Mouse (Mus musculus): ENCODE results near the gene Dyrk1a. TPM values are rescaled to one million over a fixed set of nuclear protein-coding genes. Genes with fewer than 3 reads are reported as not detected.
"Not testable (repeated sequence)": the region's sequence is repeated elsewhere in the genome, so short reads cannot be mapped to it uniquely, and the experiment has no call there.

Gene Dyrk1a
- total RNA-seq, 2 experiments from 2014 or later = 84.3 to 90.8 TPM

- DNase-seq (ENCODE audit: extremely low spot score in 1 of 2, low spot score in 1 of 2) = not testable (repeated sequence)
Measured at GRCm38 (mm10) chr16:94698234-94698633, 128.4 kb downstream of the Dyrk1a start.

GRCm38 (mm10) chr16:94701141-94701540, 131.3 kb downstream of the Dyrk1a start:
- DNase-seq (ENCODE audit: extremely low spot score in 1 of 2, low spot score in 1 of 2) = no peak

GRCm38 (mm10) chr16:94701971-94702370, 132.2 kb downstream of the Dyrk1a start:
- DNase-seq (ENCODE audit: extremely low spot score in 1 of 2, low spot score in 1 of 2) = no peak

- peak; percentile 86 to 87 for DNase-seq (ENCODE audit: extremely low spot score in 1 of 2, low spot score in 1 of 2)
Measured at GRCm38 (mm10) chr16:94713480-94714094, 143.8 kb downstream of the Dyrk1a start.

- DNase-seq (ENCODE audit: extremely low spot score in 1 of 2, low spot score in 1 of 2) = no peak
Measured at GRCm38 (mm10) chr16:94714483-94714882, 144.7 kb downstream of the Dyrk1a start.

GRCm38 (mm10) chr16:94717051-94717450, 147.2 kb downstream of the Dyrk1a start:
- DNase-seq (ENCODE audit: extremely low spot score in 1 of 2, low spot score in 1 of 2) = no peak

GRCm38 (mm10) chr16:94718919-94719318, 149.1 kb downstream of the Dyrk1a start:
- no peak for DNase-seq (ENCODE audit: extremely low spot score in 1 of 2, low spot score in 1 of 2)

GRCm38 (mm10) chr16:94719488-94719887, 149.7 kb downstream of the Dyrk1a start:
- DNase-seq (ENCODE audit: extremely low spot score in 1 of 2, low spot score in 1 of 2) = no peak

- DNase-seq (ENCODE audit: extremely low spot score in 1 of 2, low spot score in 1 of 2) = no peak
Measured at GRCm38 (mm10) chr16:94720476-94721153, 150.8 kb downstream of the Dyrk1a start.

GRCm38 (mm10) chr16:94721549-94722006, 151.8 kb downstream of the Dyrk1a start:
- no peak for DNase-seq (ENCODE audit: extremely low spot score in 1 of 2, low spot score in 1 of 2)

GRCm38 (mm10) chr16:94722936-94723335, 153.1 kb downstream of the Dyrk1a start:
- DNase-seq (ENCODE audit: extremely low spot score in 1 of 2, low spot score in 1 of 2) = no peak

GRCm38 (mm10) chr16:94724061-94724596, 154.3 kb downstream of the Dyrk1a start:
- peak; percentile 67 to 74 for DNase-seq (ENCODE audit: extremely low spot score in 1 of 2, low spot score in 1 of 2)

- DNase-seq (ENCODE audit: extremely low spot score in 1 of 2, low spot score in 1 of 2) = peak; percentile 32 to 43
Measured at GRCm38 (mm10) chr16:94724747-94725211, 155.0 kb downstream of the Dyrk1a start.

- no peak for DNase-seq (ENCODE audit: extremely low spot score in 1 of 2, low spot score in 1 of 2)
Measured at GRCm38 (mm10) chr16:94729236-94729635, 159.4 kb downstream of the Dyrk1a start.

- DNase-seq (ENCODE audit: extremely low spot score in 1 of 2, low spot score in 1 of 2) = no peak
Measured at GRCm38 (mm10) chr16:94731027-94731426, 161.2 kb downstream of the Dyrk1a start.

- no peak for DNase-seq (ENCODE audit: extremely low spot score in 1 of 2, low spot score in 1 of 2)
Measured at GRCm38 (mm10) chr16:94735472-94735871, 165.7 kb downstream of the Dyrk1a start.

GRCm38 (mm10) chr16:94736462-94737358, 166.9 kb downstream of the Dyrk1a start:
- DNase-seq (ENCODE audit: extremely low spot score in 1 of 2, low spot score in 1 of 2) = no peak

- no peak for DNase-seq (ENCODE audit: extremely low spot score in 1 of 2, low spot score in 1 of 2)
Measured at GRCm38 (mm10) chr16:94737359-94737687, 167.5 kb downstream of the Dyrk1a start.

- DNase-seq (ENCODE audit: extremely low spot score in 1 of 2, low spot score in 1 of 2) = peak in 1 of 2 experiments; percentile 19
Measured at GRCm38 (mm10) chr16:94743853-94744501, 174.2 kb downstream of the Dyrk1a start.

- DNase-seq (ENCODE audit: extremely low spot score in 1 of 2, low spot score in 1 of 2) = no peak
Measured at GRCm38 (mm10) chr16:94745016-94745415, 175.2 kb downstream of the Dyrk1a start.
